Mouse (Mus musculus) urinary bladder, postnatal 25 days (tissue): ENCODE data around the gene Sirpa.

ENCODE experiments used
- DNase-seq: peaks from one replicate; pipeline ENCODE4 v3.0.0; 2022; ENCODE audit warnings: low spot score

Gene Sirpa

GRCm38 (mm10) chr2:129592459-129593140 is at the start of gene Sirpa:
TSS of gene Sirpa (plus strand) at chr2:129592835.
- peak; percentile 50 for DNase-seq

GRCm38 (mm10) chr2:129544448-129544847 is 48.2 kb upstream of the Sirpa start:
- no peak for DNase-seq

- DNase-seq: no peak
These were observed 47.7 kb upstream of the Sirpa start for GRCm38 (mm10) chr2:129544919-129545318.

- no peak for DNase-seq
These were observed 47.0 kb upstream of the Sirpa start for GRCm38 (mm10) chr2:129545596-129545995.

GRCm38 (mm10) chr2:129546772-129547171 is 45.9 kb upstream of the Sirpa start:
- DNase-seq: no peak

- DNase-seq: no peak
These were observed 43.0 kb upstream of the Sirpa start for GRCm38 (mm10) chr2:129549537-129550135.

- DNase-seq: no peak
These were observed 41.9 kb upstream of the Sirpa start for GRCm38 (mm10) chr2:129550781-129551180.

GRCm38 (mm10) chr2:129556081-129556480 is 36.6 kb upstream of the Sirpa start:
- DNase-seq: no peak

GRCm38 (mm10) chr2:129558008-129558874 is 34.4 kb upstream of the Sirpa start:
- DNase-seq: no peak

- no peak for DNase-seq
These were observed 33.8 kb upstream of the Sirpa start for GRCm38 (mm10) chr2:129558875-129559219.

- DNase-seq: no peak
These were observed 30.8 kb upstream of the Sirpa start for GRCm38 (mm10) chr2:129561796-129562195.

GRCm38 (mm10) chr2:129563944-129564709 is 28.5 kb upstream of the Sirpa start:
- DNase-seq: no peak

GRCm38 (mm10) chr2:129569120-129569519 is 23.5 kb upstream of the Sirpa start:
- DNase-seq: no peak

GRCm38 (mm10) chr2:129569556-129569955 is 23.1 kb upstream of the Sirpa start:
- DNase-seq: no peak

GRCm38 (mm10) chr2:129573701-129574273 is 18.8 kb upstream of the Sirpa start:
- DNase-seq: no peak

GRCm38 (mm10) chr2:129574395-129575046 is 18.1 kb upstream of the Sirpa start:
- no peak for DNase-seq

- no peak for DNase-seq
These were observed 17.5 kb upstream of the Sirpa start for GRCm38 (mm10) chr2:129575113-129575512.

- no peak for DNase-seq
These were observed 15.8 kb upstream of the Sirpa start for GRCm38 (mm10) chr2:129576611-129577447.

GRCm38 (mm10) chr2:129580656-129581055 is 12.0 kb upstream of the Sirpa start:
- DNase-seq: no peak

GRCm38 (mm10) chr2:129581826-129582225 is 10.8 kb upstream of the Sirpa start:
- no peak for DNase-seq
